Mouse (Mus musculus) thymus, postnatal 4 days (tissue): ENCODE data around the gene Dnah5.
"Not testable (repeated sequence)": the region's sequence is repeated elsewhere in the genome, so short reads cannot be mapped to it uniquely, and the experiment has no call there.

Experiments used
- DNase-seq: peaks from one replicate; pipeline ENCODE4 v3.0.0; 2021

Dnah5 gene

GRCm38 (mm10) chr15:28307884-28308283, 104.3 kb downstream of the Dnah5 start:
- DNase-seq, result no peak

GRCm38 (mm10) chr15:28310516-28310915, 107.0 kb downstream of the Dnah5 start:
- no peak for DNase-seq

DNA sequence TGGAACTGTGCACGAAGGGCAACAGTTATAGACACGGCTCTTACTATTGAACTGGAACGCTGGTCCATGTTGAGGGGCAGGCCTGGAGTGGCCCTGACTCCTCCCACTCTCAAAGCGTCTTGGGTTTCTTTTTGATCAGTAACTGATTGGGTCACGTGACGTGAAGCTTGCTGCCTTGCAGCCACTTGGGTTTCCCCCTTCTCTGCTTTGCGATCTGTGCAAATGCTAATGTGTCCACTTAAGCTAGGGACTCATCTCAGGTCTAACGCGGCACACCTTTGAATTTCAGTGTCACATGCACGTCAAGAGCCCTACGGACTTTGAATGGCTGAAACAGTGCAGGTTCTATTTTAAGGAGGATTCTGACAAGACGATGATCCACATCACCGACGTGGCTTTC, 109.9 kb downstream of the Dnah5 start:
- no peak for DNase-seq

DNA sequence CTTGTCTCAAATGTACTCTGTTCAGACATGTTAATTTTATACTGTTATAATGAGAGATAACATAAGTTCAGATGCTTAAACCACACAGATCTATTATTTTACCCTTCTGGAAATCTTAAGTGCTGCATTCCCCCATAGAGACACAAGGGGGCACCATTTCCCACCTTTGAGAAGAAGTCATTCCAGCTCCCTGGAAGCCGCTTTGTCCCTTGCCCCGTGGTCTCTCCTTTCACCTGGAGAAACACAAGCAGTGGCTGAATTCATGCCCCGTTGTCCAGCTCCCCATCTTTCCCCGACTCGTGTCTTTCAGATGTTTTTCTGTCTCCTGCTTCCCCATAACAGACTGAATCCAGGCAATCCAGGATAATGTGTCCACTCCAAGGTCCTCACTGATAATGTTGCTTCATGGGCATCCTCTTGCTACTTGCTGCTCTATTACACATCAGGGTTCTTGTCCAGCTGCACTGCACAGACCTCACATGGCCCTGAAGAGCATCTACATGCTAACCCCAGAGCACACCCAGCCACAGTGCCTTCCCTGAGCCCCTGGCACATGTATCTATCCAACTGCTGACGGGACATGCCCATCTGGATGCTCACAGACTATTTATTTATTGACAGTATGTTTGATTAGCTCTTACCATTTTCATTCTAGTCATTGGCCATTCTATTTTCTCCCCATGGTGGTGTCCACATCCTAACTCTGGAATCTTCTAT, 112.4 kb downstream of the Dnah5 start:
- DNase-seq, result peak; percentile 17

- DNase-seq, result no peak
Observed at GRCm38 (mm10) chr15:28322533-28322932, 119.0 kb downstream of the Dnah5 start.

- DNase-seq, result no peak
Observed at GRCm38 (mm10) chr15:28326985-28327384, 123.4 kb downstream of the Dnah5 start.

- no peak for DNase-seq
Observed at GRCm38 (mm10) chr15:28327441-28327840, 123.9 kb downstream of the Dnah5 start.

DNA sequence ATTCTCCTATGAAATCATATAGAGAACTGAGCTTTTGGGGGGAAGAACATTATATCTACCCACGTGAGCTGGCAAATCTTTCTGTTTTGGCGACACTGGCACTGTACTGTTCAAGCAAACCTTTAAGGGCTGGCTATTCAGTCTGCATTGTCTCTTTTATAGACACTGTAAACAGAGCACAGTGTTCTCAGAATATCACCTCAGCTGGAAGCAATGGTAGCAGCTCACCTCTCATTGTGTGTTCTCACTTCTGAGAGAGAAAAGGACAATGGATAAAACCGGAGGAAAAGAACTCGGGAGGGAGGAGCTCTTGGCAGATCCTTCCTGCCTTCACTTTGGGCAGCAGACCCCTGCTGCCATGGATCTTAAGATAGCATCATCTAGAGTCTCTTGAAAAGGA, 137.6 kb downstream of the Dnah5 start:
- DNase-seq, result no peak

GRCm38 (mm10) chr15:28367561-28367960, 164.0 kb downstream of the Dnah5 start:
- no peak for DNase-seq

GRCm38 (mm10) chr15:28370431-28370830, 166.9 kb downstream of the Dnah5 start:
- DNase-seq, result no peak

GRCm38 (mm10) chr15:28371506-28371905, 168.0 kb downstream of the Dnah5 start:
- no peak for DNase-seq

GRCm38 (mm10) chr15:28374394-28374793, 170.8 kb downstream of the Dnah5 start:
- DNase-seq, result no peak

DNA sequence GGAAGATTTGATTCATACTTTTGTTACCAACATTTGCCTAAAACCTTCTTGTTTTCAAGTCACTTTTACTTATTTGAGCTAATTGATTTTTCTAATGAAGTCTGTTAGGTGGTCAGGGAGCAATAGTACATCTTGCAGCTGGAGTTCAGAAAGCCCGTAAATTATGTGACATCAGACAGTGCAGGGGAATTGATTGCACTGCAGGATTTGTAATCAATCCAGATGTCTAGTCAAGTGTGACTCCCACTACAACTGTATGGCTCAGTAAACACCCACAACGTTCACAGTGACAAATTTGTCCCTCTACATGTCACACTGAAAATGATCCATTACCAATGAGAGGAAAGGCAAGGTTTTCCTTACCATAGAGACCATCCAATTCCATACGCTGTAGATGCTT, 177.4 kb downstream of the Dnah5 start:
- no peak for DNase-seq

DNA sequence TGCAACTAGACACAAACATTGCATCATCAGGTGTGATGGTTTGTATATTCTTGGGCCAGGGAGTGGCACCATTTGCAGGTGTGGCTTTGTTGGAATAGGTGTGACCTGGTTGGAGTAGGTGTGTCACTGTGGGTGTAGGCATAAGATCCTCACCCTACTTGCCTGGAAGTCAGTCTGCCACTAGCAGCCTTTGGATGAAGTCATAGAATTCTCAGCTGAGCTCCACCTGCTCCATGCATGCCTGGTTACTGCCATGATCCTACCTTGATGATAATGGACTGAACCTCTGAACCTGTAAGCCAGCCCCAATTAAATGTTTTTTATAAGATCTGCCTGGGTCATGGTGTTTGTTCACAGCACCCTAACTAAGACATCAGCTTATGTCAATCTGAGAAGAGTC, 190.2 kb downstream of the Dnah5 start:
- DNase-seq, result not testable (repeated sequence)

- no peak for DNase-seq
Observed at GRCm38 (mm10) chr15:28395481-28395880, 191.9 kb downstream of the Dnah5 start.

DNA sequence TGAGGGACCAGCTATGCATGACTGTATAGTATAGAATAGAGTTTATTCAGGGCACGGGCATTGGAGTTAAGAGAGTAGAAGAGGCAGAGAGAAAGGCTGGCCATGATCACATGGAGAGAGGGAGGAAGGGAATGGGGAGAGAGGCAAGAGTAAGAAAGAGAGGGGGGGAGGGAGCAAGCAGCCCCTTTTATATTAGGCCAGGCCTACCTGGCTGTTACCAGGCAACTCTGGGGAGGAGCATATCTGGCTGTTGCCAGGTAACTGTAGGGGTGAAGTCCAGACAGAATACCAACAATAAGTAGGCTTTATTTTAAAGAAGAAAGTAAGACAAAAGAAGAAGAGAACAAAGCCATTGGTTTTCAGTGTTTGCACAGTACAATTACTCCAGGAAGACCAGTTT, 194.9 kb downstream of the Dnah5 start:
- DNase-seq, result no peak

GRCm38 (mm10) chr15:28399258-28399657, 195.7 kb downstream of the Dnah5 start:
- no peak for DNase-seq

GRCm38 (mm10) chr15:28404630-28405029, 201.1 kb downstream of the Dnah5 start:
- DNase-seq, result no peak

DNA sequence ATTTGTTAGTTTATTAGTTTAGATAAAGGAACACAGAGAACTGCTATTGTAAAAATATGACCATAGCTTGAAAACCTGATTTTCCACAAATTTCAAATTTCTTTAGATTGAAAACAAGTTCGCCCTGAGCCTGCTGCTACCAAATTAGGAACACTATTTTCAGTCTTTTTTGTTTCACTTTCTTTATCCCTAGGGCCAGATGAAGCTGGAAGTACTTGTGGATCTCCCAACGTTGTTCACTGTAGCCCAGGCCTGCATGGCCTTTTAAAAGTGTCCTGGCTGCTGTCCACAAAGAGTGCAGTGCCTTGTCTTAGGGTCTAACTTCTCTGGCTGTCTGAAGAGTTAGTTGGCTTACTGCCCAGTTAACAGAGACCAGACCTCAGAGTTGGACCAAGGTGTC, 201.6 kb downstream of the Dnah5 start:
- no peak for DNase-seq

GRCm38 (mm10) chr15:28439702-28440101, 236.2 kb downstream of the Dnah5 start:
- no peak for DNase-seq

DNA sequence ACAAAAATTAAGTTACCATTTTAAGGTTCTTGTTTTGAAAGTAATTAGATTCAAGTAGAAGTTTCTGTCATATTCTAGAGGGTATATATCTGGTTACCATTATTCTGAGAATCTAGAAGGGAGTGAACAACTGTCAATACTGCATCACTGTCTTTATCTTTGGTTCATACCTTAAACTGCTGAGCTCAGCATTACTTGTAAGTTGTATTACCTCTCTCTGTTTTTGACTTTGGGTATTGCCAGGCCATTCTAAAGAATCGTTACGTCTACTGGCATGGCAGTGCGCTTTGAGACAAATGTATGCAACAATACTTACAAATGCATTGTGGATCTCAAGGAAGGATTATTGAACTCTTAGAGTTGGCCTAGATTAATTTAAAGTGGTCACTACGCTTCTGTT, 240.9 kb downstream of the Dnah5 start:
- DNase-seq, result no peak

- not testable (repeated sequence) for DNase-seq
Observed at GRCm38 (mm10) chr15:28461091-28461778, 257.7 kb downstream of the Dnah5 start.

- DNase-seq, result no peak
Observed at GRCm38 (mm10) chr15:28466591-28467247, 263.2 kb downstream of the Dnah5 start.

DNA sequence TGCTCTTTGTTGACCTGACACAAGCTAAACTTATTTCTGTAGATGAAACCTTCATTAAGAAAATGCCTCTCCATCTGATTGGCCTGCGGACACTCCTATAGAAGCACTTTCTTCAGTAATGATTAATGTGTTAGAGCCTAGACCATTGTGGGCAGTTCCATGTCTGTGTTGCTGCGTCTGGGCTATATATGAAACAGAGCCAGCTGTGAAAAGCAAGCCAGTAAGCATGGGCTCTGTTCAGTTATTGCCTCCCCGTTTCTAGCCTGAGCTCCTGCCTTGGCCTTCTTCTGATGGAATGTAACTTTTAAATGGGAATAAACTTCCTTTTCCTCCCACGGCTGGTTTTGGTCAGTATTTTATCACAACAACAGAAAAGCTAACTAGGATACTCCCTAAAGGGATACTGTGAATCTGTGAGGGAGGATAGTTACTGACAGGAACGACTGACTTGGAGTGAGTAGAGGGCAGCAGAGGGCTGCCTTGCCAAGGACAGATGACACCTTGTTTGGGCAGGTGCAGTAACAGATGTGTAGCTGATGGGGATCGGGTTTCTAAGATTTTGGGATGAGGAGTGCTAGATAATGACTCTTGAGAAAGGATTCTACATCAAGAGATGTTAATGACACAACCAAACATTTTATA, 270.3 kb downstream of the Dnah5 start:
- DNase-seq, result no peak
